Mouse (Mus musculus) lung, postnatal 0 days (tissue): ENCODE data around the gene Cdc42bpa. TPM values are rescaled to one million over a fixed set of nuclear protein-coding genes. Genes with fewer than 3 reads are reported as not detected.

Experiments used
- ATAC-seq: fragments of 200-750 bp; cut with Nextera tagmentation; 2 replicates; pipeline ENCODE4 v1.8.0; 2017; ENCODE audit warnings: moderate library complexity
- DNase-seq: peaks from one replicate; pipeline ENCODE4 v3.0.0-alpha.2; 2016; ENCODE audit warnings: low spot score
- H3K27ac ChIP-seq: fragments of 300-500 bp; sonication (generic); 2 replicates; pipeline ENCODE4 v1.5.1; 2014; ENCODE audit warnings: antibody characterized with exemption, mild to moderate bottlenecking, low read length, mixed read lengths
- H3K27me3 ChIP-seq: fragments of 300-500 bp; sonication (generic); replicated peaks from 2 replicates; pipeline ENCODE4 v1.6.1; 2014; ENCODE audit warnings: low read length, mixed read lengths; ENCODE audit not compliant: insufficient read depth
- H3K36me3 ChIP-seq: fragments of 300-500 bp; sonication (generic); 2 replicates; pipeline ENCODE4 v1.6.1; 2014; ENCODE audit warnings: low read length, mixed read lengths; ENCODE audit not compliant: insufficient read depth
- H3K4me1 ChIP-seq: fragments of 300-500 bp; sonication (generic); 2 replicates; pipeline ENCODE4 v1.6.1; 2014; ENCODE audit warnings: antibody characterized with exemption, low read depth, low read length, mixed read lengths; ENCODE audit not compliant: insufficient read depth
- H3K4me2 ChIP-seq: fragments of 300-500 bp; sonication (generic); replicated peaks from 2 replicates; pipeline ENCODE4 v1.6.1; 2014; ENCODE audit warnings: low read depth, mild to moderate bottlenecking, low read length, moderate library complexity, mixed read lengths
- H3K4me3 ChIP-seq: fragments of 300-500 bp; sonication (generic); 2 replicates; pipeline ENCODE4 v1.5.1; 2014; ENCODE audit warnings: low read depth, low read length
- H3K9ac ChIP-seq: fragments of 300-500 bp; sonication (generic); replicated peaks from 2 replicates; pipeline ENCODE4 v1.6.1; 2014; ENCODE audit warnings: low read depth, mild to moderate bottlenecking
- H3K9me3 ChIP-seq: fragments of 300-500 bp; sonication (generic); 2 replicates; pipeline ENCODE4 v1.6.1; 2016; ENCODE audit warnings: low read length, mixed read lengths
- CTCF ChIP-seq: IDR thresholded peaks from 2 replicates; pipeline ENCODE4 v1.5.1; 2016; ENCODE audit warnings: antibody characterized with exemption, mild to moderate bottlenecking
- EP300 ChIP-seq: IDR thresholded peaks from 2 replicates; pipeline ENCODE4 v1.6.1; 2016; ENCODE audit warnings: antibody characterized with exemption, mild to moderate bottlenecking, control low read depth
- WGBS: fragments of 180-500 bp; shearing (Covaris S2); extraction: QIAGEN DNeasy Blood & Tissue Kit; methylation state at CpG from one replicate; pipeline ENCODE4 v1.1.7; 2014; 5-methylcytosine and 5-hydroxymethylcytosine counted together
- polyA plus RNA-seq: library from polyadenylated mRNA; unstranded; fragments of >200 nt; fragmentation: Nextera tagmentation; extraction: Ambion mirVana; gene quantifications from 2 replicates; pipeline ENCODE4 v1.2.1, GENCODE M21; 2015

Cdc42bpa gene
- polyA plus RNA-seq, 1 experiment from 2014 or later: 17.9 TPM

- H3K4me2 ChIP-seq: no peak overlapping the region
- H3K27ac ChIP-seq: no peak overlapping the region
- ATAC-seq (no peak), DNase-seq (no peak)
- H3K4me3 ChIP-seq: no peak overlapping the region
- 81% methylated on average over 4 of the region's 4 CpGs for WGBS
- H3K36me3 ChIP-seq: peaks cover 7% of the 10 kb centered on the region; the same call in 1 of the 2 replicates
- H3K27me3 ChIP-seq: no peaks in the 10 kb centered on the region
- H3K9ac ChIP-seq: no peak overlapping the region
- TF ChIP-seq CTCF: no peak
- TF ChIP-seq EP300: no peak
- no peaks in the 10 kb centered on the region for H3K9me3 ChIP-seq
- H3K4me1 ChIP-seq: no peaks in the 10 kb centered on the region
Observed at GRCm38 (mm10) chr1:180148036-180148435, 187.8 kb downstream of the Cdc42bpa start.

GRCm38 (mm10) chr1:180148563-180148962, 188.3 kb downstream of the Cdc42bpa start:
- Histone ChIP-seq H3K36me3 (peaks cover 7% of the 10 kb centered on the region; the same call in 1 of the 2 replicates), H3K27ac (no peak overlapping the region), H3K9me3 (no peaks in the 10 kb centered on the region), H3K9ac (no peak overlapping the region), H3K4me3 (no peak overlapping the region), H3K27me3 (no peaks in the 10 kb centered on the region), H3K4me1 (no peaks in the 10 kb centered on the region), H3K4me2 (no peak overlapping the region)
- DNase-seq (no peak), ATAC-seq (no peak)
- TF ChIP-seq EP300: no peak
- no peak for TF ChIP-seq CTCF
- 86% methylated on average over 4 of the region's 4 CpGs for WGBS

- 77% methylated on average over 8 of the region's 8 CpGs for WGBS
- no peaks in the 10 kb centered on the region for H3K9me3 ChIP-seq
- H3K36me3 ChIP-seq: no peaks in the 10 kb centered on the region; the same call in 1 of the 2 replicates
- TF ChIP-seq EP300 (no peak), CTCF (0 out of 2 replicates have a peak, but pooled peaks have one; percentile 26)
- DNase-seq (no peak), ATAC-seq (no peak)
- H3K9ac ChIP-seq: no peak overlapping the region
- H3K4me2 ChIP-seq: no peak overlapping the region
- H3K27me3 ChIP-seq: no peaks in the 10 kb centered on the region
- no peak overlapping the region for H3K27ac ChIP-seq
- H3K4me1 ChIP-seq: no peaks in the 10 kb centered on the region
- H3K4me3 ChIP-seq: no peak overlapping the region
Observed at GRCm38 (mm10) chr1:180151191-180151590, 190.9 kb downstream of the Cdc42bpa start.

GRCm38 (mm10) chr1:180158648-180159047, 198.4 kb downstream of the Cdc42bpa start:
- ATAC-seq: no peak
- 51% methylated on average over 2 of the region's 2 CpGs for WGBS

GRCm38 (mm10) chr1:180160545-180160944, 200.3 kb downstream of the Cdc42bpa start:
- H3K36me3 ChIP-seq: peaks cover 4% of the 10 kb centered on the region
- H3K27me3 ChIP-seq: no peaks in the 10 kb centered on the region
- no peaks in the 10 kb centered on the region for H3K4me1 ChIP-seq
- H3K4me3 ChIP-seq: no peak overlapping the region
- no peak overlapping the region for H3K9ac ChIP-seq
- DNase-seq (no peak), ATAC-seq (no peak)
- no peak for TF ChIP-seq EP300
- TF ChIP-seq CTCF: no peak
- no peak overlapping the region for H3K27ac ChIP-seq
- 90% methylated on average over 2 of the region's 2 CpGs for WGBS
- H3K9me3 ChIP-seq: no peaks in the 10 kb centered on the region
- no peak overlapping the region for H3K4me2 ChIP-seq

More at GRCm38 (mm10) chr1:180158648-180159047, 198.4 kb downstream of the Cdc42bpa start:
- Histone ChIP-seq H3K9ac (no peak overlapping the region), H3K27ac (no peak overlapping the region), H3K4me1 (no peaks in the 10 kb centered on the region), H3K27me3 (no peaks in the 10 kb centered on the region), H3K9me3 (no peaks in the 10 kb centered on the region), H3K4me3 (no peak overlapping the region), H3K4me2 (no peak overlapping the region), H3K36me3 (peaks cover 4% of the 10 kb centered on the region; the same call in 1 of the 2 replicates)
- DNase-seq: no peak
- TF ChIP-seq CTCF (no peak), EP300 (no peak)

GRCm38 (mm10) chr1:180161160-180161559, 200.9 kb downstream of the Cdc42bpa start:
- Histone ChIP-seq H3K4me1 (no peaks in the 10 kb centered on the region), H3K4me2 (no peak overlapping the region), H3K9ac (no peak overlapping the region), H3K27me3 (no peaks in the 10 kb centered on the region), H3K9me3 (no peaks in the 10 kb centered on the region), H3K27ac (no peak overlapping the region), H3K36me3 (peaks cover 9% of the 10 kb centered on the region), H3K4me3 (no peak overlapping the region)
- TF ChIP-seq CTCF: no peak
- TF ChIP-seq EP300: no peak
- DNase-seq (no peak), ATAC-seq (no peak)
- WGBS: 88% methylated on average over 3 of the region's 3 CpGs
